Comparison of ENCODE assay signal across 23 mouse cellular contexts in genomic region chr1:151232346-151232745, GRCm38 (mm10). TPM values are rescaled to one million over a fixed set of nuclear protein-coding genes. Genes with fewer than 3 reads are reported as not detected.
"Had no signal": no experiment of that assay in that cellular context is flagged by ENCODE, and none has a peak within 500 bp of the region (broad histone marks: within the 10 kb centered on the region; RNA-seq: fewer than 3 reads in every experiment).

No protein-coding gene starts in this region.

- H3K36me3 ChIP-seq: neural tube, embryonic 15.5 days; stomach, embryonic 15.5 days had no signal

- H3K4me1 ChIP-seq: neural tube, embryonic 15.5 days; stomach, embryonic 15.5 days had no signal

- H3K27me3 ChIP-seq: neural tube, embryonic 15.5 days; stomach, embryonic 15.5 days had no signal

- DNase-seq: retina, postnatal 1 day; right cerebral cortex, adult 18-20 months; right cerebral cortex, postnatal 14 days; right cerebral cortex, postnatal 25 days; right cerebral cortex, postnatal 4 days; spleen, adult 18-20 months; thymus, adult 18-20 months; thymus, adult 2 months; thymus, postnatal 14 days; thymus, postnatal 25 days; thymus, postnatal 36 days; thymus, postnatal 4 days had no signal

- H3K4me2 ChIP-seq: neural tube, embryonic 15.5 days; stomach, embryonic 15.5 days had no signal

- H3K27ac ChIP-seq: neural tube, embryonic 15.5 days; stomach, embryonic 15.5 days; stomach, postnatal 0 days had no signal

- H3K4me3 ChIP-seq: neural tube, embryonic 15.5 days; stomach, embryonic 15.5 days had no signal

- H3K9me3 ChIP-seq: neural tube, embryonic 15.5 days; stomach, embryonic 15.5 days had no signal

- H3K9ac ChIP-seq: neural tube, embryonic 15.5 days; stomach, embryonic 15.5 days had no signal

RNA-seq across cellular contexts. Expression of gene Gm47996, which starts 22.4 kb away (rescaled TPM):
- polyA plus RNA-seq: neural tube, embryonic 14.5 days; neural tube, embryonic 15.5 days; small intestine, adult 2 months; stomach, embryonic 14.5 days; stomach, embryonic 15.5 days; stomach, embryonic 16.5 days; stomach, postnatal 0 days; thymus, adult 2 months; thymus, postnatal 0 days; urinary bladder, adult 2 months had no signal

RNA-seq across cellular contexts. Expression of gene 3110040M04Rik, which starts 28.4 kb away (rescaled TPM):
- polyA plus RNA-seq: neural tube, embryonic 14.5 days; neural tube, embryonic 15.5 days; spleen, adult 2 months; stomach, embryonic 14.5 days; stomach, postnatal 0 days; testis, adult 2 months; thymus, adult 2 months; thymus, postnatal 0 days; urinary bladder, adult 2 months had no signal

RNA-seq across cellular contexts. Expression of gene Gm47995, which starts 34.1 kb away (rescaled TPM):
- polyA plus RNA-seq: neural tube, embryonic 14.5 days; neural tube, embryonic 15.5 days; stomach, embryonic 14.5 days; stomach, embryonic 16.5 days; stomach, postnatal 0 days; thymus, adult 2 months; thymus, postnatal 0 days; urinary bladder, adult 2 months had no signal

RNA-seq across cellular contexts. Expression of gene Gm8947, which starts 40.2 kb away (rescaled TPM):
- polyA plus RNA-seq: neural tube, embryonic 14.5 days; neural tube, embryonic 15.5 days; stomach, embryonic 14.5 days; thymus, adult 2 months; thymus, postnatal 0 days; urinary bladder, adult 2 months had no signal

RNA-seq across cellular contexts. Expression of gene Gm47985, which starts 50.0 kb away (rescaled TPM):
- polyA plus RNA-seq: neural tube, embryonic 14.5 days; neural tube, embryonic 15.5 days; stomach, embryonic 14.5 days; stomach, postnatal 0 days; thymus, postnatal 0 days; urinary bladder, adult 2 months had no signal
